Mouse (Mus musculus): ENCODE measurements around the gene Tmem38b.
A peak's percentile ranks its signal among the peaks of the same experiment; 100 is the strongest.

Tmem38b gene

DNA sequence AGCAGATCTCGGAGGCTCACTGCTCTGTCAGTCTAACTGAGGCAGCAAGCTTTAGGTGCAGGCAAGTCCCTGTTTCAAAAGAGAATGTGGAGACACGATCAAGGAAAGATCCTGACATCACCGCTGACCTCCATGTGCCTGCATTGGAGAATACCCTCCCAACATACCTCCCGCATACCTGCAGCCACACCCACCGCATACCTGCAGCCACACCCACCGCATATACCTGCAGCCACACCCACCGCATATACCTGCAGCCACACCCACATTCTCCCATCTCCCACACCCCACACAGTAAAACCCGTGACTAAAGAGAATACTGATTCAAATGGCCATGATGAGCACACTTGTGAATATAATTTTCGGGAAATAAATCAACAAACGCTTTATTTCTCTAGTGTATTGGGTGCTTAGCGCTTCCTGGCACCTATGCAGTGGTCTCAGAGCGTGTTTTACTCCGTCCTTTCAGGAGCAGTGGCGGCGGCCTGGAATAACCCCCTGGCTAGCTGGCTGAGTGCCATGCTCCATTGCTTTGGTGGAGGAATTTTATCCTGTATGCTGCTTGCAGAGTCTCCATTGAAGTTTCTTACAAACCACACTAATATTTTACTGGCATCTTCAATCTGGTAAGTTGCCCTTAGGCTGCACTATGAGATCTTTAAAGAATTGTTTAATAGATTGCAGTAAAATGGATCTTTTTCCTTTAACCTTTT is 14.5 kb downstream of the Tmem38b start:
- Histone ChIP-seq H3K4me1 (replicated peaks; ENCODE audit: low read depth, low read length) (peaks cover 46% of the 10 kb centered on the region), H3K9me3 (ENCODE audit: low read length) (no peaks in the 10 kb centered on the region), H3K27me3 (ENCODE audit: insufficient read depth, low read length) (no peaks in the 10 kb centered on the region), H3K4me3 (replicated peaks; ENCODE audit: low read length) (0 out of 2 replicates have a peak overlapping the region, but pooled peaks have one; percentile 14), H3K36me3 (ENCODE audit: insufficient read depth, low read length) (peaks cover 3% of the 10 kb centered on the region; the same call in 1 of the 2 replicates)
- no peak for TF ChIP-seq CTCF (conservative IDR thresholded peaks at IDR 0.05; ENCODE audit: low read length)
- TF ChIP-seq NANOG (IDR thresholded peaks at IDR 0.05; ENCODE audit: borderline replicate concordance, low read length), result no peak
- TF ChIP-seq POU5F1 (IDR thresholded peaks at IDR 0.05; ENCODE audit: borderline replicate concordance, low read length), result no peak

GRCm38 (mm10) chr4:53843553-53843952 is 17.7 kb downstream of the Tmem38b start:
- Histone ChIP-seq H3K27me3 (ENCODE audit: insufficient read depth, low read length) (no peaks in the 10 kb centered on the region), H3K4me3 (replicated peaks; ENCODE audit: low read length) (no peak overlapping the region), H3K4me1 (replicated peaks; ENCODE audit: low read depth, low read length) (peaks cover 43% of the 10 kb centered on the region), H3K9me3 (ENCODE audit: low read length) (no peaks in the 10 kb centered on the region), H3K36me3 (ENCODE audit: insufficient read depth, low read length) (peaks cover 3% of the 10 kb centered on the region; the same call in 1 of the 2 replicates)
- TF ChIP-seq CTCF (conservative IDR thresholded peaks at IDR 0.05; ENCODE audit: low read length), result 0 out of 2 replicates have a peak, but pooled peaks have one; percentile 6
- no peak for TF ChIP-seq NANOG (IDR thresholded peaks at IDR 0.05; ENCODE audit: borderline replicate concordance, low read length)

DNA sequence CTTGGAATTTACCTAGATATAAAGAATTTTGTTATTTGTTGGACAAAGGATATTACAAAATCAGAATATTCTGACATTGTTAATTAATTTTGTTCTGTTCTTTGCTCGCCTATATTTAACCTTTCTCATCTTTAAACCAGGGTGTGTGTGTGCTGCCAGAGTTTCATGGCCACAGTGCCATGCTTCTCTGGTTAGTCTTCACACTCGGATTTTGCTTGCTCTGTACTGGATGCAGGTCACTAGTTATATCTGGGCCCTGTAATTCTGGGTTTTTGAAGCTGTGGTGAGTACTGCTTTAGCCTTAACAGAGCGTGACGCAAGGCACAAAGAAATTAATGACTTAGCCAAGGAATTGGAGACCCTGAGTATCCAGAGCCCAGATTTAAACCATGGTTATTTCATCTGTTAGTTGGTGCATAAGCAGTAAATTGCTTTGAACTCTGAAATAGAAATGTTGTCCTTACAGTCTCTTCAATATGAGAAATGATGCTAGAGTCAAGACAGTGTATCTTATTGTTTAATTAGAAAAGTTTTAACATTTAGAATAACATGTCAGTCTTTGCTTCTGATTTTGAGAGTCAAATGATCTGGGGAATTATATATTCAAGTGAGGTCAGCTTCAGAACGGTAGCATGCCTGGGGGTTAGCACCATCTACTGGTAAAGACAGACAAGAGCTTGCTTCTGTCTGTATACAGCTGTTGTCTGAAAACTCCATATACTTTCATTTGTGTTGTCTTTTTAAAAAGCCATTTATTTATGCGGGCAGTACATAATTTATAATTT is 19.2 kb downstream of the Tmem38b start:
- Histone ChIP-seq H3K4me1 (replicated peaks; ENCODE audit: low read depth, low read length) (peaks cover 45% of the 10 kb centered on the region), H3K4me3 (replicated peaks; ENCODE audit: low read length) (no peak overlapping the region), H3K36me3 (ENCODE audit: insufficient read depth, low read length) (peaks cover 3% of the 10 kb centered on the region; the same call in 1 of the 2 replicates), H3K27me3 (ENCODE audit: insufficient read depth, low read length) (no peaks in the 10 kb centered on the region), H3K9me3 (ENCODE audit: low read length) (no peaks in the 10 kb centered on the region)
- TF ChIP-seq NANOG (IDR thresholded peaks at IDR 0.05; ENCODE audit: borderline replicate concordance, low read length) (no peak), POU5F1 (IDR thresholded peaks at IDR 0.05; ENCODE audit: borderline replicate concordance, low read length) (no peak), CTCF (conservative IDR thresholded peaks at IDR 0.05; ENCODE audit: low read length) (peak; percentile 48)

GRCm38 (mm10) chr4:53845656-53846055 is 19.8 kb downstream of the Tmem38b start:
- H3K36me3 ChIP-seq (ENCODE audit: insufficient read depth, low read length), result peaks cover 4% of the 10 kb centered on the region
- peaks cover 45% of the 10 kb centered on the region for H3K4me1 ChIP-seq (replicated peaks; ENCODE audit: low read depth, low read length)
- no peak overlapping the region for H3K4me3 ChIP-seq (replicated peaks; ENCODE audit: low read length)
- no peaks in the 10 kb centered on the region for H3K27me3 ChIP-seq (ENCODE audit: insufficient read depth, low read length)
- H3K9me3 ChIP-seq (ENCODE audit: low read length), result no peaks in the 10 kb centered on the region
- TF ChIP-seq NANOG (IDR thresholded peaks at IDR 0.05; ENCODE audit: borderline replicate concordance, low read length), result no peak

- Histone ChIP-seq H3K9me3 (ENCODE audit: low read length) (no peaks in the 10 kb centered on the region), H3K4me3 (replicated peaks; ENCODE audit: low read length) (no peak overlapping the region), H3K4me1 (replicated peaks; ENCODE audit: low read depth, low read length) (peaks cover 45% of the 10 kb centered on the region), H3K36me3 (ENCODE audit: insufficient read depth, low read length) (peaks cover 11% of the 10 kb centered on the region), H3K27me3 (ENCODE audit: insufficient read depth, low read length) (no peaks in the 10 kb centered on the region)
- TF ChIP-seq CTCF (conservative IDR thresholded peaks at IDR 0.05; ENCODE audit: low read length), result no peak
- no peak for TF ChIP-seq NANOG (IDR thresholded peaks at IDR 0.05; ENCODE audit: borderline replicate concordance, low read length)
- no peak for TF ChIP-seq POU5F1 (IDR thresholded peaks at IDR 0.05; ENCODE audit: borderline replicate concordance, low read length)
Observed at GRCm38 (mm10) chr4:53846326-53846725, 20.5 kb downstream of the Tmem38b start.

GRCm38 (mm10) chr4:53847541-53847940 is 21.7 kb downstream of the Tmem38b start:
- no peaks in the 10 kb centered on the region for H3K9me3 ChIP-seq (ENCODE audit: low read length)
- TF ChIP-seq NANOG (IDR thresholded peaks at IDR 0.05; ENCODE audit: borderline replicate concordance, low read length), result no peak
- no peak for TF ChIP-seq CTCF (conservative IDR thresholded peaks at IDR 0.05; ENCODE audit: low read length)
- no peak for TF ChIP-seq POU5F1 (IDR thresholded peaks at IDR 0.05; ENCODE audit: borderline replicate concordance, low read length)
- H3K4me1 ChIP-seq (replicated peaks; ENCODE audit: low read depth, low read length), result peaks cover 55% of the 10 kb centered on the region

GRCm38 (mm10) chr4:53848308-53848707 is 22.5 kb downstream of the Tmem38b start:
- H3K4me1 ChIP-seq (replicated peaks; ENCODE audit: low read depth, low read length), result peaks cover 61% of the 10 kb centered on the region
- peaks cover 16% of the 10 kb centered on the region for H3K36me3 ChIP-seq (ENCODE audit: insufficient read depth, low read length)
- H3K27me3 ChIP-seq (ENCODE audit: insufficient read depth, low read length), result no peaks in the 10 kb centered on the region
- TF ChIP-seq POU5F1 (IDR thresholded peaks at IDR 0.05; ENCODE audit: borderline replicate concordance, low read length), result peak; percentile 64; the same call in 1 of the 2 replicates
- TF ChIP-seq NANOG (IDR thresholded peaks at IDR 0.05; ENCODE audit: borderline replicate concordance, low read length), result no peak
- no peak overlapping the region for H3K4me3 ChIP-seq (replicated peaks; ENCODE audit: low read length)
- H3K9me3 ChIP-seq (ENCODE audit: low read length), result no peaks in the 10 kb centered on the region

More at GRCm38 (mm10) chr4:53847541-53847940, 21.7 kb downstream of the Tmem38b start:
- Histone ChIP-seq H3K4me3 (replicated peaks; ENCODE audit: low read length) (no peak overlapping the region), H3K36me3 (ENCODE audit: insufficient read depth, low read length) (peaks cover 16% of the 10 kb centered on the region), H3K27me3 (ENCODE audit: insufficient read depth, low read length) (no peaks in the 10 kb centered on the region)

DNA sequence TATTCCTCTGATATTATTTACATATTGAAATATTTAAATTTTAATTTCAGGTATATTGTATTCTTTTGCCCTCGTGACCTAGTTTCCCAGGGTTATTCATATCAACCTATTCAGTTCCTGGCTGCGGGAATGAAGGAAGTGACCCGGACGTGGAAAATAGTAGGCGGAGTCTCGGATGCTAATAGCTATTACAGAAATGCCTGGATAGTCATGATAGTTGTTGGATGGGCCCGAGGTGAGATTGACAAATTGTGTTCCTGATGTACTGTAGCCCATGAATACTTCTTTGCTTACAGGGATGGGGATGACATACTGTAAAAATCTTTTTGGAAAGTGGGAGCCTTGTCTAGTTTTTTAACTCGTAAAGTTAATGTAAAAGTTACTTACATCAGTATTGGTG is 23.0 kb downstream of the Tmem38b start:
- H3K27me3 ChIP-seq (ENCODE audit: insufficient read depth, low read length), result no peaks in the 10 kb centered on the region
- peaks cover 59% of the 10 kb centered on the region for H3K4me1 ChIP-seq (replicated peaks; ENCODE audit: low read depth, low read length)
- H3K36me3 ChIP-seq (ENCODE audit: insufficient read depth, low read length), result peaks cover 16% of the 10 kb centered on the region
- no peak overlapping the region for H3K4me3 ChIP-seq (replicated peaks; ENCODE audit: low read length)
- TF ChIP-seq POU5F1 (IDR thresholded peaks at IDR 0.05; ENCODE audit: borderline replicate concordance, low read length) (no peak), CTCF (conservative IDR thresholded peaks at IDR 0.05; ENCODE audit: low read length) (no peak), NANOG (IDR thresholded peaks at IDR 0.05; ENCODE audit: borderline replicate concordance, low read length) (no peak)
- no peaks in the 10 kb centered on the region for H3K9me3 ChIP-seq (ENCODE audit: low read length)

Measured in E14TG2a.4 (cell line).